Mouse (Mus musculus): Measurements from ENCODE around the gene Itprid2.

Gene Itprid2

DNA sequence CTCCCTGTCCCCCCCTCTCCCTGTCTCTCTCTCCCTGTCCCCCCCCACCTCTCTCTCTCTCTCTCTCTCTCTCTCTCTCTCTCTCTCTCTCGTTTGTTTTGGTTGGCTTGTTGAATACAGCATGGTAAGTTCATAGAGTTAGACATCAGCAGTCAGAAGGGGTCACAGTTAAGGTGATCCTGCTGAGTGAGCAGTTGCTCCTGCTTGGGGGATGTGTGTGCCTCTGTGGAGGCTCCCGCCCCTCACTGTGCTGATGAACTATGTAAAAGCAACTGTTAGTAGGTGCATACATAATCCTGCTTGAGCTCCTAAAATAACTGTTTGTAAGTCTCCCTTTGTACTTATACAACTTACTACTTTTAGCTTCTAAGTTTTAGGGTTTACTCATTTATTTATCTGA lies 12.6 kb downstream of the Itprid2 start:
- no peak for DNase-seq (ENCODE audit: low spot score in 2 of 2)

DNA sequence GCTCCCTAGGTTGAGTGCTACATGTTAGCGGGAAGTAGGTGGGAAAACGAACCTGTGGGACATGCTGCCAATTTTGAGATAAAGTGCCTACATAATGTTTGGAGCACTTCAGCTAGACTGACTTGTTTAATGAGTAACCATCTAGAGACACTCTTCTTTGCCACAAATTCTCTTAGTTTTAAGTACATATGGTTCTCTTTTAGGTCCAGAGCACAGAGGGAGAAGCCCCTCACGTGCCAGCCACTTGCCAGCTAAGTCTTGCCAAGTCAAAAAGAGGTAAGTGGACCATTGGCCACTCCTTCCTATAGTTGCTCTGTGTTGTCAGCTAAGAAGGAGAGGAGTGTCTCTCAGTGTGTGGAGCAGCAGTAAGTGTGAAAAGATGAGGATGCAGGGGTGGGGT lies 16.0 kb downstream of the Itprid2 start:
- no peak for DNase-seq (ENCODE audit: low spot score in 2 of 2)

DNA sequence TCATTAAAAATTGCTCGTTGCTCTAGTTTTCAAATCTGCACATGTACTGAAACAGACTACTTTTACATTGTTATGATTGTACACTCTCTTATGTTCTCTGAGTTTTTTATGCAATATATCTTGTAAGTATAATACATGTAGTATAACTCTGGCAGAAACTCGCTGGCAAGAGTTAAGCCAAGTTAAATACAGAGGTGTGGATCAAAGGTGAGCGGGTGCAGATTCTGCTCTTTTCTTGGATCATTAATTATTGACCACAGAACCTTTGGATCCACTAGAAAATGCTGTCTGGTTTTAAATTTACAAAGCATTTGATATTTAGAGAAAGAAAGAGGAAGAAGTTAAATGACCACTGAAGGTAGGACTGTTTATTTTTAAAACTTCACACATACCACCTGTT lies 16.5 kb downstream of the Itprid2 start:
- DNase-seq (ENCODE audit: low spot score in 2 of 2): no peak

DNA sequence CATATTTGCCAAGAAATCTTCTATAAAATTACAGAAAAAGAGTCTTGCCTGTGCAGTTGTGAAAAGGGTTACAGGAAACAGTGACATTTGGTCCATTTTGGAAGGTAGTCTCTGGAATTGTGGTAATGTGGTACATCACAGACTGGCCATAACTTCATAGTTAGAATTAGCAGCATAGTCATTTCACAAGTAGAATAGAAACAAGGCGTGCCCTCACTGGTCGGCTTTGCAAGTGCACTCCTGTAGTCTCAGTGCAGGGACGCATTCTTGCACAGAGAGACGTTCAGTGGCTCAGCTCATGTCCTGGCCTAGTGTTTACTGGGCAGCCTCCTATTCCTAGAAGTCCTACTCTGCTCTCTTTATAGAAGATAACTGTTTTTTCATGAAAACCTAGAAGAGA lies 17.4 kb downstream of the Itprid2 start:
- DNase-seq (ENCODE audit: low spot score in 2 of 2): no peak

DNA sequence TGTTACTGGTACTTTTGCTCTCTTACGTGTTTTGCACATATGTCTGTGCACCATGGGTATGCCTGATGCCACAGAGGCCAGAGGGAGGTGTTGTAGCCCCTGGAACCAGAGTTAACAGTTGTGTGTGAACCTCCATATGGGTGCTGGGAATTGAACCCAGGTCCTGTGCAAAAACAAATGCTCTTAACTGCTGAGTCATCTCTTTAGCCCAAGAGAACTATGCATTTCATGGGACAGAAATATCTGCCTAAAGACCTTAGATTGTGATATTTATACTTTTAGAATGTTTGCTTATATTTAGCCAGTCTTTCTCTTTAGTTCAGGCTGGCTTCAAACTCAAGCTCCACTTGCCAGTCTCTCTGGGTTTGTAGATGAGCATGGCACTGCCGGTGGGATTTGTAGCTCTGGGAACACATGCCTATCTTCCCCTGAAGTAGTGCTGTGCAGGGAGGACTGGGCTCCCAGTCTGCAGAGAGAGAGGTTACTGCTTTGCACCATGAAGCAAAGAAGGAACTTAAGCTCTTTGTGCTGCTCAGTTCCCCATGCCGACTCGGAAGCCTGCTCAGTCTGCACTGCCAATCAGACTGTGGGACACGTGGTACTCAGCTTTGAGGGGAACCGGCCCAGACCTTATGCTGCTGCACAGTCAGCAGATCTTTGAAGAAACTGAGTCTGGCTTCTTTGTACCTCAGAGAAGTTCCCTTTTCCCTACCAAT lies 18.1 kb downstream of the Itprid2 start:
- no peak for DNase-seq (ENCODE audit: low spot score in 2 of 2)

DNA sequence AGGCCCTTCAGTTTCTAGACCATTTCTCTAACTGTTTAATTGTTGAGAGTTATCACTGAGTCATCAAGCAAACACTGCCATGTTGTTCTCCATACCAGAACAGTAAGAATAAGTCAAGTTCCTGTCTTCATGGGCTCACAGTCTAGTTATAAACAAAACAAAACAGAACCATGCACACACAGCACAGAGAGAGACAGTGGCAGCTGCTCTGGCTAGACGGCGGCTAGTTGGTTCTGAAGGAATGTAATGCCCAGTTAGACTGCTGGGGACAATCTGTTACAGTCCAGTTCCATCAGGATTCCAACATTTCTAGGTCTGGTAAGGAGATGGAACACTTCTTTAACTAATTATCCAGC lies 18.6 kb downstream of the Itprid2 start:
- DNase-seq (ENCODE audit: low spot score in 2 of 2): no peak

DNA sequence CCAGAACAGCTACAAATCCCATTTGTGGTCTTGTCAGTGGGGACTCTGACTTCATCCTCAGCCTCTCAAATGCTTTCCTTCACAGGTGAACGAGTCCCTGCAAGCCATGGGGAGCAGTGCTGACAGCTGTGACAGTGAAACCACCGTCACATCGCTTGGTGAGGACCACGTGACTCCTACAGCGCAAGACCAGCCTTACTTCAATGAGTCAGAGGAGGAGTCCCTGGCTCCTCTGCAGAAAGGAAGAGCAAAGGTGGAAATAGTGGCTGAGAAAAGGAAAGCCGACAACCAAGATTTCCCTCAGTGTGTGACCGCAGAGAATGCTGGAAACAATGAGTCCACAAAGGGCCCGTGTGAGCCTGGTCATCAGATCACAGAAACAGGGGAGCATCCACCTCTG lies 21.9 kb downstream of the Itprid2 start:
- no peak for DNase-seq (ENCODE audit: low spot score in 2 of 2)

DNA sequence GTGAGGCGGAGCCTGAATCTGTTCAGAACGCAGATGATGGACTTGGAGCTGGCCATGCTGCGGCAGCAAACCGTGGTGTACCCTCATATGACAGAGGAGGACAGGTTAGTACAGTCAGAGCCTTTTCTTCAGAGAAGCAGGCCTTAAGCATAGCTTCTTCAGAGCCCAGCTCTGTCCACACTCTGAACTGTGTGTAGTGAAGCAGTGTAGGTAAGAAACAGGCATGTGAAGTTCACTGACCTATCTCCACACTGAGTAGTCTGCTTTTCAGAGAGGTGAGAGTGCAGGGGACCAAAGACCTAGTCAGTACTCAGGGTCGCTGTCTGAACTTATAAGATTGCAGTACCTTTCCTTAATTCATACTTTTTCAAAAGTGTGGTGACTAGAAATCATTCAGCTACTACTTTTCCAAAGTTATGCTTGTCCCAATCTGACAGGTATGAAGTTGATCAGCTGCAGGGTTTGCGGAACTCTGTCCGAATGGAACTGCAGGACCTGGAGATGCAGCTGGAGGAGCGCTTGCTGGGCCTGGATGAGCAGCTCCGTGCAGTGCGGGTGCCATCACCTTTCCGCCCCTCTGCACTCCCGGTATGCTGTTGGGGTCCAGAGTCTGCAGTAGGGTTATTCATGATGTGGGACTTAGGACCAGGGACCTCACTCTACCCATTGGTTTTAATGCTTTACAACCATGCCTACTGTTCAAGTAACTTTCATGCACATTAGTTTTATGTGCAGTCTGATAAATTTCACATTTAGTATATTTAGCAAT lies 25.4 kb downstream of the Itprid2 start:
- no peak for DNase-seq (ENCODE audit: low spot score in 2 of 2)

DNA sequence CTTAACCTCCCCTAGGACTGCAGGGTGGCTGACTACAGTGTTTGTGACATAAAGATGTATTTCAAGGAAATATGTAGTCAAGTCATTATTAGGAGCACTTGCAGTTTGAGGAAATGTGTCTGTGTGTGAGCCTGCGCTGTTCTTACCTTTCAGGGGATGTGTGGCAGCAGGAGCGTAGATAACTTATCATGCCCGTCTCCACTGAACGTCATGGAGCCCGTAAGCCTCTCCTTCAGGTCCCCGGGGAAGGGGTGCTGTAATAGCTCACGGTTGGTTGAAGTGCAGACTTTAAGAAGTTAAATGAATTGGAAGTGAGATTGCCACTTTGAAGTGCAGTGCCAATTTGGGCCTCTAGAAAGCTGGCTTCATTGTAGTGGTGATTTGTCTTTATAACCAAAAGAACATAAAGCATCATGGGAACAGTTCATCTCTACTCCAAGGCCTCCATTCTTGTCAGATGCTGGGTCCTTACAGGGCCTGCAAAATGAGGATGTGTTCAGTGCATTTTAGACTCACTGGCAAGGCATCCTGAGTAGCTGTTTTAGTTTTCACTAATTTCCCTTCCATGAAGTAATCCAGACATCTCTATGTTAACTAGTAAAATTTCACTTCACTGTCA lies 26.4 kb downstream of the Itprid2 start:
- no peak for DNase-seq (ENCODE audit: low spot score in 2 of 2)

DNA sequence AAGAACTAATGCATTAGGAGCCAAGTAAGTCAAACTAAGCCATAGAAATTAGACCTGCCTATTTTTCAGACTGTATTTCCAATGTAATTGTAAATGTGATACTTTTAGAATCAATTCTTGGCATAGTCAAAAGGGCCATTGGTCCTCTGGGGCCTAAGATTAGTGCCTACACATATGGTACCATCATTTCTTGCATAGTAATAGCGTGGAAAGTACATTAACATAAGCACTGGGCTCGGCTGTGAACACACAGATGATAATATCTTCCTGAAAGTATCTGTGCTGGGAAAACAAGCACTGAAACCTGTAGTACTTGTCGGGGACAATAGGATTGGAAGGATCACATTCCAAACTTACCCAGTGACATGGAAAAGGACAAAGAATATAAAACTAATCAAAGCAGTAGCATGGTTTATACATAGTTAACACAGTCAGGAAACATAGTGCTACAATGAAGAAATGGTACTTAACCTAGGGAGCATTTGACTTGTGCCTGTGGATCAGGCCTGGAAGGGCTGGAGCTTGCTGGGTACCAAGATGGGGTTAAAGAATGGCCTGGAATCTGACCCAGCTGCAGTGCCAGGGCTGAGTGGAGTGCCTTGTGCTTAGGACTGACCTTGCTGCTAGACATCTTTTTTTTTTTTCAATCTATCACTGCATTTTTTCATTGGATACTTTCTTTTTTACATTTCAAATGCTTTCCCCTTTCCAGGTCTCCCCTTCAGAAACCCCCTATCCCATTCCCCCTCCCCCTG lies 29.6 kb downstream of the Itprid2 start:
- DNase-seq (ENCODE audit: low spot score in 2 of 2): no peak

DNA sequence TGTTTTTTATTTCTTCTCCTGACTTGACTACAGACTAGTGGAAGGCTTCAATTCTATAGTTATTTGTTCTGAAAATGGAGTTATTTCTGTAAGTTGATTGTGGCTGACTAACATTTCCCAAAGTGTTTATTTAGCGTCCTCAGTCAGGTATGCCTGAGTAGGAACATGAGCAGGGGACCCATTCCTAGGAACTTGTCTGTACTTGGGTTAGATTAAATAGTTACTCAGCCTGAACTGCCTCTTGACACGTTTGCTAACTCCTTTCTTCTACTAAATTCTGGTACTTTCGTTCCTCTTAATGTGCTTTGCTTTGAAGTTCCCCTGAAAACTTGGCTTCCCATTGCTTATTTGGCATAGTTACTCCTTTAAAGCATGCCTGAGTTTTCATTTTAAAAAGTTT lies 30.3 kb downstream of the Itprid2 start:
- DNase-seq (ENCODE audit: low spot score in 2 of 2): no peak

DNA sequence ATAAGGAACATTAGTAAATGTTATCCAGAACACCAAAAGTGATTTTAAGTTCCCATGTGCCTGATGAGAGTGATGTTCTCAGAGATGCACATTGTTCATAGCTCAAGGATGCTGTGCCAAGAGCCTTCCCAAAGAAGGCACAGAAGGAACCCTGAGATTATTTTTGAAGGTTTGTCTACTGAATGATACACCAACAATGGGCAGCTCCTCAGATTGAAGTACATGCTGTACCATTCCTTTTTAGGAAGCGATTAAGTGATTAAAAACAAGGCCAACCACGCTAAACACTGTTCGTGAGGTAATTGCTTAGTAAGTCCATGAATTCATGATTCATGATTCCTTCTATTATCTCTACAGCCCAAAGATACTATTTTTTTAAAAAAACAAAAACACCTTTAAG lies 40.1 kb downstream of the Itprid2 start:
- no peak for DNase-seq (ENCODE audit: low spot score in 2 of 2)

DNA sequence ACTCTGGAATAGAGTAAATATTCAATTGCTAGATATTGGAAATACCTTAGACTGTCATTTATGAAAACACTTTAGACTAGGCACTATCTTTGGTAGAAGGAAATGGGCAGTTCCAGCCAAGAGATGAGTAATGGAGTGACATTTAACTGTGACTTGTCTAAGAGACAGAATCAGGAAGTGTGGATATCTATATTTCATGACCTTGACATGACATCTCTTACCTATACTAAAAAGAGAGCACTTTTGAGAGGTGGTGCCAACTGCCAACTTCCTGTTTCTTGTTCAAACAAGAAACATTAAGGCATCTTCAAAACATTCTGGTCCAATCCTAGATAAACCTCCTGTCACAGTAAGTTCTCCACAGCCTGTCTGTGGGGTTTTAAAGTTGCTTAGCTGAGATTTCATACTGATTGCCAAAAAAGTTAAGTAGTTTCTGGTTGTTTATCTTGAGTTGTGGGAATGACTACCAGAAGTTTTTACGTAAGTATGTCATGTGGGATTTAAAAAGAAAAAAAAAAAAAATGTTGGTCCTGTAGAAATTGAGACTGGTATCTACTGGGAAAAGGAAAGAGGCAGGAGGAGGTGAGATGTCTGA lies 42.6 kb downstream of the Itprid2 start:
- DNase-seq (ENCODE audit: low spot score in 2 of 2): no peak

DNA sequence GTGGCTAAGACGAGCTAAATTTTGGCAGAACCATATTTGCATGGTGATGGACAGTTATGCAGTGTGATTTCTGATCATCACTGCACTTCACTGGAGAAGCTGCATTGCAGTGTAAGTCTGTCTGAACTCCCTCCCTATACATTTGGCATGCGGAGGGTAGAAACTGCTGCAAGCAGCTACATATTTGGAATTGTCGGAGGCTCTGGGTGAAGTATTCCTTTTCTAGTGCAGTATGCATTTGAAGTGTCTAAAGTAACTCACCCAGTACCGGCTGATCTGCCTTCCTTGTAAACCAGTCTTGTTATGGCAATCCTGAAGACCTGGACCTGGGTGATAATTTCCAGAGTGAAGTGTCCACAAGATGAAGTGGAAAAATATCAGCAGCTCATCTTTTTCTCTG lies 46.5 kb downstream of the Itprid2 start:
- DNase-seq (ENCODE audit: low spot score in 2 of 2): no peak

DNA sequence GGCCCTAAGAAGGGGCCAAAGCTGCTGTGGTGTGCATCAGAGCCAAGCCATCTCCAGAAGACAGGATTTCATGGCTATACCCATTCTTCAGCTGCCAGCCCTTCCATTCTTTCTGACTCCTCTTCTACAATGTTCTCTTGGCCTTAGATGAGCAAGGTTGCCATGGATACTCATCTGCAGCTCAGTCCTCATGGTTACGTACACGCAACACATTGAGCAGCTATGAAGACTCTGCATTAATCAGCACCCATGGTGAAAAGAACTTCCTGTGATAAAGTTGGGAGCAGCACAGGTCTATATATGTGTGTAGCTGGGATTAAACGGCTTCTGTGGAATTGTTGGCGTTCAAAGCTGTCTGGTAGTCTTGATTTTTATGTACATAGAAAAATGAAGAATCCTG lies 48.1 kb downstream of the Itprid2 start:
- no peak for DNase-seq (ENCODE audit: low spot score in 2 of 2)

DNA sequence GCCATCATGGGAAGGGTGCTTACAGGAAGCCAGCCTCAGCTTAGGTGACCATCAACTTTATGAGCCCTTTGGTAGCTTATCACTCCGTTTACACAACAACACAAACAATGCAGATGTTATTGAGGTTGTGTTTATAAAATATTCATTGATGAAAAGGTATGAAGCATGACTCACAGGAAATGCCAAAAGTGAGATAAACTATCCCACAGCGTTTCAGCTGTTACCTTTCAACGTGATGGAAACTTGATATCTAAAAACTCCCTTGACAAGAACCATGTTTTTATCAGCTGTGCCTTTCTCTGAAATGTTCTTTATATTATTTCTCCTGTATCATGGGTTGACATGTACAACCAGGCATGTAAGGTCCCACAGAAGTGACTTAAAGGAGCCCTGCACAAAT lies 55.7 kb downstream of the Itprid2 start:
- DNase-seq (ENCODE audit: low spot score in 2 of 2): no peak

DNA sequence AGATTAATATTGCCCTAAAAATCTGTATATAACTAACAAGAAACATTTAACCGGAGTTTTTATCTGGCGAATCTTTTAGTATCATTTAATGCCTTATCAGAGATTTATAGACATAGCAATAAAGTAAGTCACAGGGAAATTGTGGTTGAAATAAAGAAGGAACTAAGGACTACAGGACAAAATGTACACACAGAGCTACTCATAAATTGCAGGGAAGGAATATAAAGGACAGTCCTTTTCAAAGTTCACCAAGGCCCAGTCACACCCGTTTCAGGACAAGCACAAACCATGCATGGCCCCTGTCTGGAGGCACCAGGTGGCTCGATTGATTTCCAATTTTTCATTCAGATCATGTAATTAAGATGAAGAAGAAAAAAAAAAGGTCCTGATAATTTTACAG lies 60.0 kb downstream of the Itprid2 start:
- DNase-seq (ENCODE audit: low spot score in 2 of 2): no peak

DNA sequence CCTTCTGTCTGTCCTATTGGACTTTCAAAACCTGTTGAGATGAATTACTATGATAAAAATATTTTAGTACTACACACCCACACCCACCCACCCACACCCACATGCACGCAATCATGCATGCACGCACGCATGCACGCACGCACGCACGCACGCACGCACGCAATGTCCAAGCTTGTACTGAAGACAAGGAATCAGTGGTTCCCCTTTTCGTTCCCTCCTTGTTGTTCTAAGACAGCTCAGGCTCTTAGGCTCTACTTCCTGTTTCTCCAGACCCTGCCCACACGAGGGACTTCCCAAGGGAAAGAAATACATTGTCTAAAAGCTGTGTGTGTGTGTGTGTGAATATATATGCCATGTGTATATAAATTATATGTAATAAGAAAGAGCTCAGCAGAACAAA lies 60.8 kb downstream of the Itprid2 start:
- no peak for DNase-seq (ENCODE audit: low spot score in 2 of 2)

DNA sequence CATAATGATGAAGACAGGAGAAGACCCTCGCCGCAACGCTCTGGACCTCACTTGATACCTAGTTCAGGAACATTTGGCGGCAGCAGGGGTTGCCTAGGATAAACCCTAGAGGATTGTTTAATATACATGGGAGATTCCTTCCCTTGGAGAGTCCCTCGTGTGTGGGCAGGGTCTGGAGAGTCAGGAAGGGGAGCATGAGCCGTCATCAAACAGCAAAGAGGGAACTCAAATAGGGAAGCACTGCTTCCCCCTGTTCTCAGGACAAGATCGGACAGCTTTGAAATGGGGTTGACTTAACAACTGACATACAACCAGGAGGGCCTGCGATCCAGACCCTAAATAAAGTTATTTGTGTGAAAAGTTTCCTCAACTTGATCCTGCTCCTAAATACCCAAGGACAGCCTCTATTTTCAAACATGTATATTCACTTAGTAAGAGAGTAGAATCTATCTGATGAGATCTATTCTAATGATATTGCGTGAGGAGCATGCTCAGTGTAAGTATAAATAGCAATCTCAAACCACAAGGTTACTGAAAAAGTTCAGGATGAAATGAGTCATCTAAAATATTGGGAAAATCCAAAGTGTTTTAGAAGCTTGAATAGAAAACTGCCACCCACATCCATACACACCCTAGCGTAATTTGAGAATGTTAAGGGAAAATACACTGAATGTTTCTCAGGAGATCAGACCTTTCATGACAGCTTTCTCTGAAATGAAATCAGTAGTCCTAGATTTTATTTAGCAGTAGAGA lies 61.5 kb downstream of the Itprid2 start:
- no peak for DNase-seq (ENCODE audit: low spot score in 2 of 2)

DNA sequence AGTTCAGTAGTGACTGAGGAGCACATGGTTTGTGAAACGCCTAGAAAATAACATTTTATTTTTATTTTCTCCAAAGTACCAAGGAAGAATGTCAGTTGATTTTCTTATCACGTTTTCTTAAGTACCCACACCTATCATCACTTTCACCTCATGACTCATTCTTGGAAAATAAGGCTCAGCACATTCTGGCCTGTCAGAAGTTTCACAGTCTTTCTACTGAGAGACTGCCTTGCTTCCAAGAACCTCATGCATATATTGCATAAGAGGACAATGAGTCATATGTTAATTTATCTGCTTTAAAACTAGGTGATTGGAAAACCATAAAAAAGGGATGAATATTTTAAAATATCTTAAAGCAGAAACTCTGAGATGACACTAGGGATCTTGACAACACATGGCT lies 63.0 kb downstream of the Itprid2 start:
- DNase-seq (ENCODE audit: low spot score in 2 of 2): no peak

DNA sequence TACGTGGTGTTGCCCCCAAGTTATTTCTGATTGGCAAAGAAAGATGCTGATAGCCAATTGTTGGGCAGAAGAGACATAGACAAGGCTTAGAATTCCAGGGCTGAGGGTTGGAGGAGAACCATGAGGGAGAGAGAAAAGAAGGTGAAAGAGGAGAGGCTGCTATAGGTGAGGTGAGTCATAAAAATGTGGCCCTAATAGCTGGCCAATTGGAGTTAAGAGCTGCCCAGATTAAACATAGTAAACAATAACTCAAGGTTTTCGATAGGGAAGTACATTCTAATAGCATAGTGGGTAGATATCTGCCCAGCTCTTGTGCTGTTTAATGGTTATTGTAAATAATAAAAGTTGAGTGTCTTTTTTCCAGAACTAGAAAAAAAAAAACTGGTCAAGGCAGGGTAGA lies 69.6 kb downstream of the Itprid2 start:
- DNase-seq (ENCODE audit: low spot score in 2 of 2): no peak
